Mouse (Mus musculus): Measurements from ENCODE around the gene Ttbk2.

DNA sequence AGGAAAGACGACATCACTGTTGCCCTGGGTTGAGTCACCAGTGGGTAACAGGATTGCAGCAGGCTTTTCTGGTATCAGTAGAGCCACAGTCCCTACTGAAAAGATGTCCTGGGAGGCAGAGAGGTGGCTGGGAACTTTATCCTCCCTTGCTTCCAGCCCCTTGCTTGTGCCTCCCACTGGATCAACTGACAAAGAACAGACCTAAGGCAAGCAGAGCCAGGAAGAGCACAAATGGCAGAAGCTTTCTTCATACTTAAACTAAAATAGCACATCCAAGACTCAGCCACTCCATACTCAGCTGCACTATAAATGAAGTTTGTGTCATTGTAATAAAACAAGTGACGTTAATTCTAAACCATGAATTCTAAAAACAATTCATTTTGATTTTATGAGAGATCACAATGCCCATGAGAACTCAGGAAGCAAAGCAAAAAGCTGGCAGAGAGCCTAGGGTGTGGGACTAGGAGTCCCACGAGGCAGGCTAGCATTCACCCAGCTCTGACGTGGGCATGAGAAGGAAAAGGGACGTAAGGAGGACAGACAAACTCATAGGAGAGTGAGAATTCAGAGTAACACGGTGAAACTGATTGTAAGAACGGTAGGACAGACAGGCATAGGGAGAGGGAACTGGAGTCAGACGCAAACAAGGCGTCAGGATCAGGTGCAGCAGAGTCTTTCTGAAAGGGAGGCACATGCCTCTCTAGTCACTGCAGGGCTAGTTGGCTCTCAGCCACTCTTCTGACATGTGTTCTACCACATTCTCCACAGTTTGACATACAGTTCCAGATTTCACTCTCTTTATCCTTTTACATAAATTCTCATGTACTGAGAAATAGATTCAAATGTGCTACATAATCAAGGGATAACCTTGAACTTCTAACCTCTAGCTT lies 21.3 kb upstream of the Ttbk2 start:
- TF ChIP-seq CTCF (conservative IDR thresholded peaks at IDR 0.05 in 1 of 2, IDR thresholded peaks at IDR 0.05 in 1 of 2; ENCODE audit: low read depth in 2 of 2, low read length in 2 of 2): no peak
- TF ChIP-seq RAD21 (IDR thresholded peaks at IDR 0.05; ENCODE audit: low read depth, low read length): no peak

Data from CH12.LX (cell line).